Mouse (Mus musculus): ENCODE measurements around the gene Ren1. TPM values are rescaled to one million over a fixed set of nuclear protein-coding genes. Genes with fewer than 3 reads are reported as not detected.

The Ren1 gene
- polyA plus RNA-seq, 1 experiment from 2014 or later = not detected

- Histone ChIP-seq H3K9me3 (no peaks in the 10 kb centered on the region), H3K4me1 (peaks cover 55% of the 10 kb centered on the region), H3K27me3 (ENCODE audit: poor library complexity, severe bottlenecking) (peaks cover 26% of the 10 kb centered on the region), H3K36me3 (replicated peaks) (peaks cover 58% of the 10 kb centered on the region), H3K4me3 (no peak overlapping the region), H3K27ac (peak overlapping the region; percentile 66)
- no peak for DNase-seq (ENCODE audit: extremely low spot score, low spot score)
- 97% methylated on average over 14 of the region's 14 CpGs for WGBS
These were observed 33.0 kb downstream of the Ren1 start for GRCm38 (mm10) chr1:133383157-133383783.

DNA sequence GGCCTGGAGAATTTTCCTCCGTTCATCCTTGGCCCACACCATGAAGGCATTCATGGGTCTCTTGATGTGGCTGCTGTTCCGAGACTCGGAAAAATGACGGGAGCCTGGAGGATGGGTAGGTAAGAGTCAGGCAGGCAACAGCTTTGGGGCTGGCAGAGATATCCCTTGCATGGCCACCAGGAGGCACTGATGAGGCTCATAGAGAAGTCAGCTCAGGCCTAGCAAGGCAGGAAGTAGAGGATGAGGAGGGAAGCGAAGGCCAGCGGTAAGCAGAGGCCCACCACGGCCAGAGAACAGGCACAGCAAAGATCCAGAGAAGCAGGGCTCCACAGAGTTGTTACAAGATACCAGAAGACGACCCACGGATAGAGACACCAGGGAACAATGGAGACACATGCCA lies 35.2 kb downstream of the Ren1 start:
- peaks cover 80% of the 10 kb centered on the region for H3K36me3 ChIP-seq (replicated peaks)
- peaks cover 37% of the 10 kb centered on the region for H3K27me3 ChIP-seq (ENCODE audit: poor library complexity, severe bottlenecking)
- peak overlapping the region; percentile 78 for H3K27ac ChIP-seq
- WGBS = 37% methylated on average over 9 of the region's 9 CpGs
- peak; percentile 81 for DNase-seq (ENCODE audit: extremely low spot score, low spot score)
- H3K4me1 ChIP-seq = peaks cover 49% of the 10 kb centered on the region
- H3K4me3 ChIP-seq = peak overlapping the region; percentile 17; the same call in 1 of the 2 replicates
- H3K9me3 ChIP-seq = no peaks in the 10 kb centered on the region

DNA sequence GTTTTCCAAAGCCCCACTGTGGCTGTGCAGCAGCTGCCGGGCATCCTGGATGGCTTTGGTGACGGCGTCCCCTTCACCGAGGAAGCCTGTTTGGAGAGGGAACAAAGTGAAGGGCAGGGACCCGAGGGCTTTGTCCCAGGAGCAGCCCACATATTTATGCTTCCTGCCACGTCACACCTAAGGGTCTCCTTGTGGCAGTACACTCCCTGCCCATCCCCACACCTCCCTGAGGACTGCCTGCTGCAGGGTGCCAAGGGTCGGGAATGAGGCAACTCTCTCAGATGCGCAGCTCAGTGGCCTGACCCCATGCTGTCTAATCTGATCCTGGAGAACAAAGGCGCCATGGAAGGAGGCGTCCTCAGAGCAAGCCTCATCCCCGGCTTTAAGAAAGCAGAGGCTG lies 35.9 kb downstream of the Ren1 start:
- Histone ChIP-seq H3K4me1 (peaks cover 46% of the 10 kb centered on the region), H3K4me3 (peak overlapping the region; percentile 17; the same call in 1 of the 2 replicates), H3K36me3 (replicated peaks) (peaks cover 87% of the 10 kb centered on the region), H3K9me3 (no peaks in the 10 kb centered on the region), H3K27ac (peak overlapping the region; percentile 78), H3K27me3 (ENCODE audit: poor library complexity, severe bottlenecking) (peaks cover 37% of the 10 kb centered on the region)
- 23% methylated on average over 11 of the region's 11 CpGs for WGBS
- DNase-seq (ENCODE audit: extremely low spot score, low spot score) = peak; percentile 37

GRCm38 (mm10) chr1:133387539-133388268 lies 37.4 kb downstream of the Ren1 start:
- 65% methylated on average over 19 of the region's 19 CpGs for whole genome bisulfite sequencing
- DNase-seq (ENCODE audit: extremely low spot score, low spot score) = no peak
- no peak overlapping the region for H3K4me3 ChIP-seq
- peaks cover 36% of the 10 kb centered on the region for H3K4me1 ChIP-seq
- peaks cover 37% of the 10 kb centered on the region for H3K27me3 ChIP-seq (ENCODE audit: poor library complexity, severe bottlenecking)
- H3K36me3 ChIP-seq (replicated peaks) = peaks cover 100% of the 10 kb centered on the region
- H3K27ac ChIP-seq = no peak overlapping the region
- no peaks in the 10 kb centered on the region for H3K9me3 ChIP-seq

DNA sequence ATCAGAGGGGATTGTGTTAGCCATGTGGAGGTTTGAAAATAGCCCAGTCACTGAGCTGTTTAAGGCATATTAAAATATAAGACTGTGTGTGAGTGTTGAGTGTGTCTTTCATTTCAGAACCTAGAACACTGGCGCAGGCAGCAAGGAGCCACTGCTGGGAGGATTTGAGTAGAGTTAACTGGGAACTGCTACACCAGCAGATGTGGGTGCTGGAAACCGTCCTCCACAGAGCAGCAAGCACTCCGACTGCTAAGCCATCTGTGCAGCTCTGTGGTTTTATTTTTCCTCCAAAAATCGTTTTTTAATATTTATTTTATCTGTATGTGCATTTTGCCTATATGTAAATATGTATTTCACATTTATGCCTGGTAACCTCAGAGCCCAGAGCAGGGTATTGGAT lies 44.4 kb downstream of the Ren1 start:
- no peak for DNase-seq (ENCODE audit: extremely low spot score, low spot score)
- Histone ChIP-seq H3K9me3 (no peaks in the 10 kb centered on the region), H3K4me1 (peaks cover 63% of the 10 kb centered on the region), H3K4me3 (no peak overlapping the region), H3K27ac (no peak overlapping the region), H3K27me3 (ENCODE audit: poor library complexity, severe bottlenecking) (peaks cover 47% of the 10 kb centered on the region), H3K36me3 (replicated peaks) (peaks cover 40% of the 10 kb centered on the region)
- 76% methylated on average over 4 of the region's 4 CpGs for WGBS

- no peak overlapping the region for H3K27ac ChIP-seq
- H3K4me1 ChIP-seq = peaks cover 69% of the 10 kb centered on the region
These were observed 46.4 kb downstream of the Ren1 start for GRCm38 (mm10) chr1:133396693-133397092.

DNA sequence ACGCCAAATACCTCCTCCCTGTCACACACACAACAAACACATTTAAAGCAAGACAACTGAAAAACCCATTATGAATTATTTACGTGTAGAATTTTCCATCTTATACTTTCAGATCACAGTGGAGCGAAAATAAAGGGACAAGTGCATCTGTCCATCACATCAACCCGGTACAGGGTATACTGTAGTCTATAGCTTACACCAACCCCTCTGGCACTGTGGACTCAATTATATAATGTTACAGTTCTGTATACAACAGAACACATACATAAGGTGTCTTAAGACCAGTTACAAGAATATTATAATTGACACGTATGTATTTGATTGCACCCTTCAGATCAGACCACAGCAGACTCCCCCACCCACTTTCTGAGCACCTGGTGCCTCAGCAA lies 46.8 kb downstream of the Ren1 start:
- peaks cover 69% of the 10 kb centered on the region for H3K4me1 ChIP-seq
- H3K27ac ChIP-seq = peak overlapping the region; percentile 86
- 66% methylated on average over 5 of the region's 5 CpGs for WGBS
- no peak overlapping the region; the same call in 1 of the 2 replicates for H3K4me3 ChIP-seq
- peaks cover 25% of the 10 kb centered on the region for H3K36me3 ChIP-seq (replicated peaks)
- H3K27me3 ChIP-seq (ENCODE audit: poor library complexity, severe bottlenecking) = peaks cover 71% of the 10 kb centered on the region
- no peak for DNase-seq (ENCODE audit: extremely low spot score, low spot score)
- H3K9me3 ChIP-seq = no peaks in the 10 kb centered on the region

More at GRCm38 (mm10) chr1:133396693-133397092, 46.4 kb downstream of the Ren1 start:
- WGBS = 88% methylated on average over 5 of the region's 5 CpGs
- peaks cover 67% of the 10 kb centered on the region for H3K27me3 ChIP-seq (ENCODE audit: poor library complexity, severe bottlenecking)
- DNase-seq (ENCODE audit: extremely low spot score, low spot score) = no peak
- no peak overlapping the region for H3K4me3 ChIP-seq
- H3K9me3 ChIP-seq = no peaks in the 10 kb centered on the region
- H3K36me3 ChIP-seq (replicated peaks) = peaks cover 25% of the 10 kb centered on the region

DNA sequence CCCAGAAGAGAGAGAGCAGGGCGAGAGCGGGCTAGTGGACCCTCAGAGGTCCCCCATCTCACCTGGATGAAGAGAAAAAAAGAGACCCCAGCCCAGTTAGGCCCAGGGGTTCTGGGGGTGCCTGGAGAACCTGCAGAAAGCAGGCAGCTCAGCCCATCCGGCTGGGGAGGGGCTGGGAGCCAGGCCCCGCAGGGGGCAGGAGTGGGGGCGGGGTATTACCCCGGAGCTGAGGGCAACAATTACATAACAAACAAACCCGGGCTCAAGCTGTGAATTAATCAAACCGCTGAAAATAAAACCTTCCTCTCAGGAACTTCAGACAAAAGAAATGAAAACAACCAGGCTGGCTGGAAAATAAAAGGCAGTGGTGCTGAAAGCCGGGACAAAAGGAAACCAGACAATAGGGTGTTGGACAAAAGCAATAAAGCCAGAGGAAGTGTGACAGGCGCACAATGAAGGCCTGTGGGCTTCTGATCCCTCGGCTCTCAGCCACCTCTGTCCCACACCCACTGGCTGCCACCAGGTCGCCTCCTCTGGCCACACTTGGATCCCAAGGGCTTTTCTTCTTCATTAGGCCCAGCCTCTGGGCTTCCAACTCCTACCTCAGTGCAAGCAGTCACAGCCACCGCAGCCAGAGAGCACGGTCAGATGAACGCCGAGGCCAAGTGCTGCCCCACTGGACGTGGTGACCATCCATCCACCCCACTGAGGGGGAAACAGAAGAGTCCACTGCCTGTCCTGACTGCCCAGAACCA lies 47.4 kb downstream of the Ren1 start:
- H3K4me1 ChIP-seq = peaks cover 69% of the 10 kb centered on the region
- peaks cover 75% of the 10 kb centered on the region for H3K27me3 ChIP-seq (ENCODE audit: poor library complexity, severe bottlenecking)
- H3K36me3 ChIP-seq (replicated peaks) = peaks cover 19% of the 10 kb centered on the region
- peak overlapping the region; percentile 86 for H3K27ac ChIP-seq
- H3K9me3 ChIP-seq = no peaks in the 10 kb centered on the region
- 5% methylated on average over 17 of the region's 17 CpGs for WGBS
- peak; percentile 72 for DNase-seq (ENCODE audit: extremely low spot score, low spot score)
- H3K4me3 ChIP-seq = peak overlapping the region; percentile 27

- DNase-seq (ENCODE audit: extremely low spot score, low spot score) = no peak
- peaks cover 63% of the 10 kb centered on the region for H3K27me3 ChIP-seq (ENCODE audit: poor library complexity, severe bottlenecking)
- H3K4me1 ChIP-seq = peaks cover 50% of the 10 kb centered on the region
- 83% methylated on average over 13 of the region's 13 CpGs for WGBS
- no peaks in the 10 kb centered on the region for H3K9me3 ChIP-seq
- no peak overlapping the region for H3K4me3 ChIP-seq
- peaks cover 9% of the 10 kb centered on the region for H3K36me3 ChIP-seq (replicated peaks)
- H3K27ac ChIP-seq = no peak overlapping the region
These were observed 49.9 kb downstream of the Ren1 start for GRCm38 (mm10) chr1:133400014-133400725.

GRCm38 (mm10) chr1:133404005-133404404 lies 53.7 kb downstream of the Ren1 start:
- peaks cover 21% of the 10 kb centered on the region for H3K36me3 ChIP-seq (replicated peaks)
- no peak for DNase-seq (ENCODE audit: extremely low spot score, low spot score)

DNA sequence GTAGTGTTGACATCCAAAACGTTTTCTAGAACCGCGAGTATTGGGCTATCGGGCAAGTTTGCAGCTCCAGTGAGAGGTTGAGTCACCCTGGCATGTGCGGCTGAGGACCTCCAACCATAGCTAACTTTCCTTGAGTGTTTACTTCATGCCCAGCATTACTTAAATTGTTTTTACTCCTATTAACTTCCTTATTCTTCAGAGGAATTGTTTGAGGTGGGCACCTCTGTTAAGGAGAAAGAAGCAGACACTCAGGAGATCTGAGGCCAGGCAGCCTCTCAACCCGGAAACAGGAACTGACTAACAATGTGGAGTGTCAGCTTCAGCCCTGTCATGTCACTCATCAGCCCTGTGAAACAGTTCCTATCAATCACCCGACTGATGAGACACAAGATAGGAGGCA lies 56.3 kb downstream of the Ren1 start:
- H3K27me3 ChIP-seq (ENCODE audit: poor library complexity, severe bottlenecking) = 0 out of 2 replicates have a peak, but pooled peaks cover 8% of the 10 kb centered on the region
- no peak overlapping the region for H3K4me3 ChIP-seq
- 0 out of 2 replicates have a peak, but pooled peaks cover 5% of the 10 kb centered on the region for H3K9me3 ChIP-seq
- H3K4me1 ChIP-seq = peaks cover 53% of the 10 kb centered on the region
- DNase-seq (ENCODE audit: extremely low spot score, low spot score) = no peak
- peaks cover 16% of the 10 kb centered on the region for H3K36me3 ChIP-seq (replicated peaks)
- peak overlapping the region; percentile 66 for H3K27ac ChIP-seq
- 87% methylated on average over 7 of the region's 7 CpGs for WGBS

More at GRCm38 (mm10) chr1:133404005-133404404, 53.7 kb downstream of the Ren1 start:
- Histone ChIP-seq H3K9me3 (0 out of 2 replicates have a peak, but pooled peaks cover 5% of the 10 kb centered on the region), H3K4me1 (peaks cover 46% of the 10 kb centered on the region), H3K27me3 (ENCODE audit: poor library complexity, severe bottlenecking) (peaks cover 34% of the 10 kb centered on the region), H3K27ac (no peak overlapping the region), H3K4me3 (no peak overlapping the region)
- 89% methylated on average over 4 of the region's 4 CpGs for WGBS

DNA sequence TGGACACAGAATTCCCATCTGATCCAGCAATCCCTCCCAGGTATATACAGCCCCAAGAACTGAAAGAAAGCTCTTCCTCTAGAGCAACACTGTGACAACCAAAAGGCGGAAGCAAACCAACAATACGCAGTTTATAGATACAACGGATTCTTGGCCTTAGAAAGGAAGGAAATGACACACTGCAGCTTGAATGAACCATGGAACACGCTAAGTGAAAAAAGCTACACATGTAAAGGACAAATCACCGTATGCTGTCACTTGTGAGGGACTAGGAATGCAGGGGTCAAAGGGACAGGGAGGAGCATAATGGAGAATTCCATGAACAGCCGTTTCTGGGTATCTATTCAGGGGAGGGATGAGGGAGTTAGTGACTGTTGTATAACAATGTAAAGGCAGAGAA lies 57.1 kb downstream of the Ren1 start:
- Histone ChIP-seq H3K27ac (peak overlapping the region; percentile 66), H3K9me3 (0 out of 2 replicates have a peak, but pooled peaks cover 5% of the 10 kb centered on the region), H3K27me3 (ENCODE audit: poor library complexity, severe bottlenecking) (0 out of 2 replicates have a peak, but pooled peaks cover under 1% of the 10 kb centered on the region), H3K4me1 (peaks cover 62% of the 10 kb centered on the region), H3K4me3 (no peak overlapping the region), H3K36me3 (replicated peaks) (peaks cover 12% of the 10 kb centered on the region)
- whole genome bisulfite sequencing = 64% methylated on average over 6 of the region's 6 CpGs
- no peak for DNase-seq (ENCODE audit: extremely low spot score, low spot score)
